Mouse (Mus musculus): ENCODE results near the gene Serpinb1c. TPM values are rescaled to one million over a fixed set of nuclear protein-coding genes. Genes with fewer than 3 reads are reported as not detected.
"Not testable (repeated sequence)": the region's sequence is repeated elsewhere in the genome, so short reads cannot be mapped to it uniquely, and the experiment has no call there.

Gene Serpinb1c
- not detected for polyA plus RNA-seq (2017; shearing (Covaris generic))

DNA sequence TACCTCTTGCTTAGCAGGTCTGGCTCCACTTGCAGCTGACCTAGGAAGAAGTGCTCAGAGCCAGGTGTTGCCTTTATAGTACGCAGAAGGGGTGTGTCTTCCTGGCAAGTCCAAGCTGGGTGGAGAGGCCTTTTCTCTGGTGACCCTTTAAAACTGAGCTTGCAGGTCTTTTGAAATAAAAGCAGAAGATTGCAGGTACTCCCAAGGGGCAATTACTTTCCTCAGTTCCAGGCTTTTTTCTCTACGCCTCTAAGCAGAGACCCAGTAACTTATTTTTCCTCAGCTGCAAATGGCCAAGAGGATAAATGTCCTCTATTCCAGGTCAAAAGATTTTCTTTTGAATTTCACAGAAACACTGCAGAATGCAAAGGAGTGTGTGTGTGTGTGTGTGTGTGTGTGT lies at the start of gene Serpinb1c:
TSS of gene Serpinb1c (minus strand) at position 101 of the 400 bp plus-strand sequence.
- ATAC-seq = no peak

DNA sequence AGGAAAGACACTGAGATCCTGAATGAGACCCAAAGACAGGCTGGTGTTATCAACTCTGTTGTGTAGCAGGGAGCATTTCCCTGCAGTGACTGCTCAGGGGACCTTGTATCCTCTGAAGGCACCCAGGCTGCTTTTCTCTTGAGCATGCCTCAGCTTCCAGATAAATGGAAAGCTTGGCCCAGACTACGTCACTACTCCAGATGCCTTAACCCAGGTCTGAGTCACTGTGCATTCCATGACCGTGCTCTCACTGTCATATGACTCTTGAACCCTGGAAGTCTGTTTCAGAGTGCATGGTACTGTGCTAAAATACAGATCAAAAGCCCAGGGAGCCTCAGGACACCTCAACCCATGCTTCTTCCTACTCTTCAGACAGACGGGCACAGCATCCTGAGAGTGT lies 41.2 kb upstream of the Serpinb1c start:
- ATAC-seq = not testable (repeated sequence)

DNA sequence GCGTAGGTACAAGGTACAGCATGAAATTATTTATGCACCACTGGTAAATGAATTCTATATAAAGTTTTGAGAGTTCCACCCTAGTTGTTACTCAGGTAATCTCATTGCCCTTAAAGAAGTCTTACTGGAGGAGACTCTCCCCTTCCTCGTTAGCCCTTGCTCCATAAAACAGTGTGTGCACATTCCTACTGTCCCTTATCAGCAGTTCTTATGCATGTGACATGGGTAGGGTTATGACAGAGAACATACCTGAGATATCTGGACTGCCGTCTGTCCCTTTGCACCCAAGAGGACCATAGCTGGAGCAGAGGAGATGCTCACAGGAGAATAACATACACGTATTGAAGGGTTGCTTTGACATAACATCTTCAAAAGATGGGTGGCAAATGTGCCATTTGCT lies 40.3 kb upstream of the Serpinb1c start:
- ATAC-seq = not testable (repeated sequence)

DNA sequence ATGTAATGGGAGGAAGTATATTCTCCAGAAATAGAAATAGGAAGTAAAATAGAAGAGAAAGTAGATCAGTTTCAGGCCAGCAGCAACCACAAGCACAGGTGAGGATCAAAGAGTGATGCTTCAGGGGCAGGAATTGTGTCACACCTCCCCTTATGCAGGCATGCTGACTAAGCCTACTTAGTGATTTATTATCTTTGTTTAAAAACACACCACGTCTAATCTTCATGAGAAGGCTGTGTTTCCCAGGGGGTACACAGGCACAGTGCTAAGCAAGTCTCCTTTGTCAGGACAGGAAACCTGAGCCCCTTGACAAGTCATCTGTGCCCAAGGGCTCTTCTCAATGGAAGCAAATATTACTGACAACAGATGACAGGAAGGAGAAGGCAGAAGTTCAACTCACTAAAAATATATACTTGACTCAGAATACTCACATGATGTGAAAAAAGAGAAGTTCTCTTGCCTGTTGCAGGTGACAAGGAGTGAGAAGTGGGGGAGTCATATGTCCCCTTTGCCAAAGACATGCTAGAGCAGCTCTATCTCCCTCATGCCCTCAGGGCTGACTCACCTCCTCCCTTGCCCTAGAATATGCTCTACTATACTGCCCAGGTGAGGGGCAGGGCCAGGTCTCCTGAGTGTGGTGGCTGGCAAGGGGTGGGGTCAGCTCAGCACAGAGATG lies 36.8 kb upstream of the Serpinb1c start:
- no peak for ATAC-seq

DNA sequence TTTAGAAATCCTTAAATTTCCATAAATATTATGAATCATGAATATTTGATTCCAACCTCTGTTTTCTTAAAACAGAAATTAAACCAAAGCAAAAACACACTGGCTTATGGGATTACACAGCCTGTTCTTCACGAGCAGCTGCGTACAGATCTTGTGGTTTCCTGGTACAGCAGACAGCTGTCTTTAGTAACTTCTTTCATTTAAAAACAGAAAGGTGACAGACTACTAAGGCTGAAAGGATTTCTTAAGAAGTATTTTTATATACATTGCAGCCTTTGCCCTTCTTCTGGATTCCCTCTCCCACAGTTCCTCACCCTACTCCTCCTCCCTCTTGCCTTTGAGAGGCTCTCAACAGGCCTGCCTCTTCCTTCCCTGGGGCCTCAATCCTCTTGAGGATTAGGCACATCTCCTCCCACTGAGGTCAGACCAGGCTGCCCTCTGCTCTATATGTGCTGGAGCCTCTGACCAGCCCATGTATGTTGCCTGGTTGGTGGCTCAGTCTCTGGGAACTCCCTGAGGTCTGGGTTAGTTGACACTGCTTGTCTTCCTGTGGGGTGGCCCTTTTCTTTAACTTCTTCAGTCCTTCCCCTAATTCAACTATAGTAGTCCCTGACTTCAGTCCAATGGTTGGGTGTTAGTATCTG lies 31.2 kb upstream of the Serpinb1c start:
- ATAC-seq = no peak

DNA sequence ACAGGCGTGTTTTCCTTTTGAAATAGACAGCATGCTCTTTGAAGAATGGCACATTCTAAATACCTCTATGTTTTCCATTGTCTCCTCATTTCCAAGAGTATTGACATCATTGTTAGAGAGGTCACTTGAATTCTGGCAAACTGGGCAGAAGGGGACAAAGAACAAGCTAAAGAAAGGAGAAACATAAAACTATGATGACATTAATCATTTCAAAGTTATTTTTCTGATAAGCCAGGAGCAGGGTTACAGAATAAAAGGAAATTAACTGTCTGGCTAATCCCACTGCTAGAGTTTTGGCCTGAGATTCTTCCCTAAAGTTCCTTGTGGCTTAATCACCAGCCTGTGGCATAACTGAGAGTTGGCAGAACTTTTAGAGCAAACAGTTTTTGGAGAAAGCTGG lies 29.2 kb upstream of the Serpinb1c start:
- no peak for ATAC-seq

DNA sequence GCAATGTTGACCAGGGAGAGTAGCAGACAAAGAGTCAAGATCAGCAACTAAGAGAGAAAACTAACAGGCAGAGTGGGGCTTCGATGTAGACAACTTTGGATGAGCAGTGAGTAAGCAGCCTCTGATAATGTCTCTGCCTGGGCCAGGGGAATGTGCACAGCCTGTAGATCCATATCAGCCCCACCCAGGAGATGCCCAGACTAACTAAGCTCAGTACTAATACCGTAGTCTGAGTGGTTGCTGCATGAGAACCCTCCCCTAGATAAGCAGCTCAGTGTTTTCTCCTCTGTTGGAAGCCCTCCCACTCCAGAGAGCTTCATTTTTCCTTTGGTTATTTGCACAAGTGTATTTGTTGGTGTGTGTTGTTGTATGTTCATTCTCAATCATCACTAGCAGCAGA lies 28.6 kb upstream of the Serpinb1c start:
- no peak for ATAC-seq

DNA sequence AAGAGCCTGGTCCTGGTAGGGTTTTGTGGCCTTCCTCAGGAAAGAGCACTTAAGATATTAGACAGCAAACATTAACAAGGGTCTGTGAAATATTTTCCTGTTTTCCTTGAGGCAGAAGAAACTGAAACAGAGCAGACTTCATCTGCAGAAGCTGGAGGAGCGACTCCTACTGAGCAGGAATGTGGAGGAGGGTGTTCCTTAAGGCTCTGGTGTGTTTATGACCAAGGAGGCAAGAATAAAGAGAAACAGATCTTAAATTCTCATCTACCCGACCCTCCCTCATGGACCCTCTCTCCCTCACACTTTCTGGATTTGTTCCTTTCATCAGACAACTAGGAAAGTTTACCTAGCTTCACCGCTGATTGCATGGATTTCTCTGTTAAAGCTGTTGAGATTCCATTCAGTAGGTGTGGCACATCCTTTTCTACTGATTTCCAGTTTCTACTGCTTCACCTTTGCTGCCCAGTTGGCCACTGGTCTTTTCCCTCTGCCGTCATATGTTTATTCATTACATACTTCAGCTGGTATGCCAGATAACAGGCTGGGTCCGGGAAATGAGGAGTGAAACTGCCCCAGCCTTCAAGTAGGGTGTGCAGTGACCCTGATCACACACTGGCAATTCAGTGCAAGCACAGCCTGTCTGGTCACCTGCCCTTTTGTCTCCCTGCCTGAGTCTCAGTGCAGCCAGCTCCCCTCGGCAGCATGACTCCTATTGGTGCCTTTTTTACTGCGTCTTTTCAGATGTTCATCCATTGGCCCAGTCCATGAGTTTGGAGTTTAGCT lies 26.8 kb upstream of the Serpinb1c start:
- ATAC-seq = no peak

DNA sequence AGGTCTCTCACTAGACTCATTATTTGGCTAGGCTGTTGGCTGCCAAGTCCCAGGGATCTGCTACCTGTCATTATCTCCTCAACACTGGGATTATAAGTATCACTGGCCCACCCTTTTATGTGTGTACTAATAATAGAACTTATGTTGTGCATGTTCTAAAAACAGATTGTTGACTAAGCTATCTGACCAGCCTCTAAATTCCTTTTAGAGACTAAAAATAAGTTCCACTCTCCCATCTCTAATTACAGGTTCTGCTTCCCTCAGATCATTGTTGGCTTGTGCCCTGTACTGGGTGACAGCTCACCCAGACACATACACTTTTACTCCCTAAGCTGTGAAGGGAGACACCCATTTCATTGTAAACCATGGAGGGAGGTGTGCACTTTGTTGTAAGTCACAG lies 24.6 kb upstream of the Serpinb1c start:
- ATAC-seq = no peak

DNA sequence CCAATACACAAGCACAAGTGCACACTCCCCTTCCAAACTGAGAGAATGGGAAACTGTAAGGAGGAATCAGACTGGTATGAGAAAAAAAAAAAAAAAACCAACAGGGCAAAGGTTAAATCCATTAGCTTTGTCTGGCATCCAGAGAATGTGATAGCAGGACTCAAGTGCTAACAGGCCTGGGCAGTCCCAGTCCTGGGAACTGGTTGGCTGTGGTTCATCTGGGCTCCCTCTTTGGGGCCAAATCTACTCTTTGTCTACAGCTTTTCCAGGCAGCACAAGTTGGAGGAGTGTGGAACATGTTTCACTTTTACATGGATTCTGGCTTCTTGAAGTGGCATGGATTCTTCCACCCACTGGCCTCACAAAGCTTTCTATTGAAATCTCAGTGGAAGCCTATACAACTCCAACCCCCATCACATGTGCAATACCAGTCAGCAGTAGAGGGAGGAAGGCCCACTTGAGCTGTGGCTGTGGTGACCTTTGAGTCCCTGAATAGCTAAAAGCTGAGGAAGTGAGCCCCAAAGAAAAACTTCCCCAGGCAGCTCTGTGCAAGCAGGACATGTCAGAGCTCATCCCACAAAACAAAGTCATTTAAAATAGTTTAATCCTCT lies 14.9 kb upstream of the Serpinb1c start:
- no peak for ATAC-seq

DNA sequence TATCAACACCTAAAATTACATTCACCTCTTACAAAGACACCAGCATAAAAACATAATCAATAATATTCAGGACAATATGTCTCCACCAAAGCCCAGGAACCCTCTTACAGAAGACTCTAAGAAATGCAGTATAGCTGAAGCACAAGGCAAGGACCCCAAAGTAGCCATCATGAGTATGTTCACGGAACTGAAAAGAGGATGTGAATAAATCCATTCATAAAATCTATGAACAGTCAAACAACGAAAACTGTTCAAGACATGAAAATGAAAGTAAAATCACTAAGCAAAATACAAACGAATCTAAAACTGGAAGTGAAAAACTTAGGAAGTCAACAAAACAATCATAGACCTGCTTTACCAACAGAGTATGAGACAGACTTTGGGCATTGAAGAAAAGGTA lies 10.2 kb upstream of the Serpinb1c start:
- ATAC-seq = peak; percentile 37

DNA sequence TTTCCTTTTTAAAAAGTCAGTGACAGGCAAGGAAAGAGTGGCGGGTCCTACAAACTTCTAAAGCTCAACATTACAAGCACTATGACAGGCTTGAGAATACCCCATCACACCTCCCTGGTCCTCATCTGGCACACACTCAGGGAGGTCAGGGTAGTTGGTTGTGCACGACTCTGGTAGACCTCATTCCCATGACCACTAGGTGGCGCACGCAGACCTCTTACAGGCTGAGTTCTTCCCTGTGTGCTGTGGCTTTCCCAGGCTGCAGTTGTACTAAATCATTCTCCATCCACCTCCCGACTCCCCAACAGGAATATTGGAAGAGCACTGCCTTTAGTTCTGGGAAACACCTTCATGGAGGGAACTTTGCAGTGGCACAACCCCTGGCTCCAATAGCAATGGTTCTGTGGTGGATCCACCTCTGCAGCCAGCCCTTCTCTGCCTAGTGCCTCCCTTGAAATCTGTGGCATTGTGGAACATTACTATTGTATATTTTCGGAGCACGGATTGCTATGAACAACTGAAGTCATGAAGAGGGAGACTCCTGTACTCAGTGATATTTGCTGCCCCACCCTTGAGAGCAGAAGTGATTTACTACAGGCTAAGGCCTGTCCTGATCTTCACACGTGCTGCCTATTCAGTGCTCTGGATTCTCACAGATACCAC lies 5.3 kb upstream of the Serpinb1c start:
- ATAC-seq = peak; percentile 65

DNA sequence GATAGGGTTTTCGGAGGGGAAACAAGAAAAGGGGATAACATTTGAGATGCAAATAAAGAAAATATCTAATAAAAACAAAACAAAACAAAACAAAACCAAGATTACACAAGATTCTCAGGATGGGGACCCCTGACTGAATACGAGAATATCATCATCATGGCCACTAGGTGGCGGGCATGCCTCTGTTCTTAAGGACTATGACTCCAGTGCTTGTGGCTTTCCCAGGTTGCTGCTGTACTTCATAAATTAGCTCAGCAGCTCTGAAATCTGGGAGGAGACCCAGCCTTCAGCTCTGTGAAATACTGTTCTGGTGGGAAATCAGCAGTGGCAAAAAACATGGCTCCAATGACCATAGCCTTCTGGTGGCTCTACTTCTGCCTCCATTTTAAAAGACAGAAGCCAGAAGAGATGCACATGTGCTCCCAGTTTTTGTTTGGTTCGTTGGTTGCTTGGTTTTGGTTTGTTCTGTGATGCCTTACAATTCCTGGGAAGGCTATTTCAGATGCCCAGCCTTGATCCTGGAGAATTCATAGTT lies 4.5 kb upstream of the Serpinb1c start:
- peak; percentile 28 for ATAC-seq

DNA sequence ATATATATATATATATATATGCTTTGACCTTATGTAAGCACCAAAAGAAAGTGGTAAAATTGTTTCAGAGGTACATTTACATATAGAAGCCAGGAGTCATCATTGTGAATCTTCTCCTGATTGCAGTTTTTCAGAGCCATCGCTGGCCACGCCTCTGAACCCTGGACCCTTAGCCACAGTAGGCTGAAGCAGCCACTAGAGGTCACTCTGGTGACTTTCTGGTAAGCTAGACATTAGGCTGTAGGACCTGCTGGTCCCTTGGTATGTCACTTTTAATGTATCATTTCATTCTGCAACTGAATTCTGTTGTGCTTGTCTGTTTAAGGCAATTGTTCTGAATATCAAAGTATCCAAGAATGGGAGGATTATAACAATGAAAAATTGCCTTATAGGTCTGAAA lies 2.6 kb upstream of the Serpinb1c start:
- no peak for ATAC-seq

DNA sequence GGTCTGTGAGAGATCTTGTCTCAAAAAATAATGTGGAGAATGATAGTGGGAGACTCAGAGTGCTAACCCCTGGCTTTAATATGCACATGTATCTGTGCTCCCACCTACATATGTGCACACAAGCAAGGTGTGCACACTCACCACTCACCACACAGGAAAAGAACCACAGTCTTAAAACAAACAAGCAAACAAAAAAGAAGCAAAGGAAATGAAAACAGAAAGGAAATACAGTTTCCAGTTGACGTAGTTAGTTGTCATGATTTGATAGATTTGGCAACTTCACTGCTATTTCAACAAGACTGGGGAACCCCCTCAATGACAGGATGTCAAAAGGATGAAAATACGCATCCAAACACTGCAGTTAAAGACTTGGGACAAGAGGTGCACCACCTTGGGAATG lies 1.1 kb upstream of the Serpinb1c start:
- ATAC-seq = peak; percentile 78

DNA sequence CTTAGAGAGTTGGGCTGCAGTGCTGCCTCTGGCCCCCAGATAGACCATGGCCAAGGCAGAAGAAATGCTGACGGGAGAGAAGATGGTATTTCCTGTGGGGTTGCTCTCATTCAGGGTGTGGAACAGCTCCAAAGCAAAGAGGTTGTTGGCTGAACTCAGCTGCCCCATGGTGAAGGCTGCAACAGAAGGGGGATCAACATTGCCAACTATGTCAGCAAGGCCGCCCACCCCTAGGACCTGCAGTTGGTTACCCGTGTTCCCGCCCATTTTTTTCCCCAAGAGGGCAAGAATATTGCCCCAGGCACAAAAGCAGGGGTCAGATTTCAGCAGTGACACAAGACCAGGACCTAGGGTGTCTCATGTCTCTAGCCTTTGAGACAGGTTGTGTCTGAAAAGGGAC lies 1.1 kb downstream of the Serpinb1c start:
- no peak for ATAC-seq

DNA sequence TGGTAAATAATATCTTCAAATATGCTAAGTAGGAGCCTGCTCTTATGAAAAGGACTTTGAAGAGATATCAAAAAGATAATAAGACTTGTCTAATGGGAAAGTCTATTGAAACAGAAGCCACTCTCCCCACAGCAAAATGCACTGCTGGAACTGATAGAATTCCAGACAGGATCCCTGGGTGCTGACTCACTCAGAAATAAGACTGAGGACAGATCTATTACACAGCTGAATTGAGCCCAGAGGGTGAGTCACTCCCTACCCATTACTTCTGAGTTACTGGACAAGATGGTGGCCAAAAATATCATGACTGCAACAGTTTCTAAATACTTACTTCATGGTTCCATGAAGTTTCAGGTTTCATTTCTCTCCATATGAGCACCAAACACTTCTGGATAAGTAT lies 13.3 kb downstream of the Serpinb1c start:
- no peak for ATAC-seq

DNA sequence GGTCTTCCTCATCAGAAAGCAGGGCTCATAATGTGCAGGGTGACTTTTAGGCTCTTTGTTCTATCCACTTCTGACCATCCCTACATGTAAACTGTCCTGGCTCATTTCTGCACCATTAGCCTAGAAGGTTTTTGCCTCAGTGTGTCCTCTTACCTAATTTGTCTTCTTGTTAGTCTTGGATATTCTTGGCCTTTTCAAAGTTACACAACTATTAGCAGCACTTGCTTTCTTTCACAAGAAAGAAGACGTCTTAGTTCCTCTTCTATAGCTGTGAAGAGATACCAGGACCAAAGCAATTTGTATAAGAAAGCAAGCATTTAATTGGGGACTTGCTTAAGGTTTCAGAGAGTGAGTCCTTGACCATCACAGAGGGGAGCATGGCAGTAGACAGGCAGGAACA lies 24.1 kb downstream of the Serpinb1c start:
- no peak for ATAC-seq

DNA sequence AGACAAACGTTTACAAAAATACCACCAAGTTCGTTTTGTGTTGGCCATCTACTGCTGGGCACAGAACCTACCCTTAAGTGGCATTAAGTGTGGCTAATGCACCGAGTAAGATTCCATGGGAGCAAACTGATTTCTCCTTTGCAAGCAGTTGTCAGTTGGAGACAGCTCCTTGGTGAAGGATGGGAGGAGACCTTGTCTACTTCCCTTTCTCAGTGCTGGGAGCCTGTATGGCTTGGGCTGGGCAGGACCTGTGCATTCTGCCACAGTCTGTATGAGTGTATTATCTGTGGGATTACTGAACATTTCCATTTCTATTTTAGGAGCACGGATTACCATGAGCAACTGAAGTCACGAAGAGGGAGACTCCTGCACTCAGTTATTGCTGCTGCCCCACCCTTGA lies 29.2 kb downstream of the Serpinb1c start:
- ATAC-seq = no peak

DNA sequence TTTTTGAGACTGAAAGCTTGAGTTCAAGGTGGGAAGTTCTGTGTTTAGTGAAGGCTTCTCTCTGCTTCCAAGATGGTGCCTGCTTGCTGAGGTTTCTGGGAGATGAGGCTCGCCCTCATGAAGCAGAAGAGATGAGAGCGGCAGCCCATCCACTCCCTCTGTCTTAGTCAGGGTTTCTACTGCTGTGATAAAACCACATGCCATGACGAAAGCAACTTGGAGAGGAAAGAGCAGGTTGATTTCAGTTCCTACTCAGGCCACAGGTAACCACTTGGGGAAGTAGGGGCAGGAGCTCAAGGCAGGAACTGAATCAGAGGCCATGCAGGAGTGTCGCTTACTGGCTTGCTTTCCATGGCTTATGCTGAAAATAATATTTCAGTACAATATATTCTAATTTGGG lies 29.8 kb downstream of the Serpinb1c start:
- ATAC-seq = peak; percentile 11

DNA sequence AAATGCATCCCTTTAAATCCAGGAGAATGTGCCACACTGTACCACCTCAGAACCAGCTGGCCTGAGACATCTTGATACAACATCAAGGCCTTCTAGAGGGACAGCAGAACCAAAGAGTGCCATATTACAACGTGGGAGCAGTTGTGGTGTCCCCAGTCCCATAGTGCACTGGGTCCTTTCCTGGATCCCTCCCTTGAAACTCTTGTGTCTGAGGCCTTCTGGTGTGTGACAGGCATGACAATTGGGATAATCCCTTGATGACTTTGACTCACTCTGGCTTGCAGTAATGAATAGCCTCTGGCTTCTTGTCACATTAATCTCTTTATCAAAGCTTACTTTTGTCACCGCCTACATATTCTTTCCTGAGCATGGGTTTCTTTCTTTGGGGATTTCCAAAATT lies 31.0 kb downstream of the Serpinb1c start:
- no peak for ATAC-seq

DNA sequence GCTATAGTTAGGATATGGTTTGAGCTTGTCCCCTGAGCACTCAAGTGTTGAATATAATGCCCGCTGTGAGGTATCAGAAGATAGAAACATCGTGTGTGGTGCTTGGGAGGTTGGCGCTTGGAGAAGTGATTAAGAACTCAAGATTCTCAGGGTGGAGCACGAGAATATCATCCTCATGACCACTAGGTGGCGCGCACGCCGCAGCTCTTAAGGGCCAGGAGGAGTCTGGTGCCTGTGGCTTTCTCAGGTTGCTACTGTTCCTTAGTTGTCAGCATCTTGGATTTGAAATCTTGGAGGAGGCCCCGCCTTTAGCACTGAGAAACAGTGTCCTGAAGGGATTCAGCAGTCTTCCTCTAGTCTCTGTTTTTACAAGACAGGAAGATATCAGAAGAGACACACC lies 31.5 kb downstream of the Serpinb1c start:
- peak; percentile 69 for ATAC-seq

DNA sequence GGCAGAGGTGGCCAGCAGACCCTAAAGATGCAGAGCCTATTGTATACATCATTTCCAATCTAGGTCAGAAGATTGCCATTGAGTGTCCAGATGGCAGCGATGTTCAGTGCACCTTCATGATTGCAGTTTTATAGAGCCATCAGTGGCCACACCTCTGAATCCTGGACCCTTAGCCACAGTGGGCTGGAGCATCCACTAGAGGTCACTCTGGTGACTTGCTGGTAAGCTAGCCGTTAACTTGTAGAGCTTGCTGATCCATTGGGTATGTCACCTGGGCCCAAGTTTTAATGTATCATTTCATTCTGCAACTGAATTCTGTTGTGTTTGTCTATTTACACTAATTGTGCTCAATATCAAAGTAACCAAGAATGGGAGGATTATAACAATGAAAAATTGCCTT lies 32.4 kb downstream of the Serpinb1c start:
- ATAC-seq = no peak
